In genomic region chr11:113056824-113057223, GRCm38 (mm10) we compare ENCODE assay signal across 9 mouse cellular contexts.
A peak's percentile ranks its signal among the peaks of the same experiment; 100 is the strongest.
DNase-seq lines count a peak whose midpoint lies in the region; ATAC-seq and TF ChIP-seq lines count a peak whose summit lies in the region.
"Had no signal": no experiment of that assay in that cellular context is flagged by ENCODE, and none has a peak within 500 bp of the region (broad histone marks: within the 10 kb centered on the region; RNA-seq: fewer than 3 reads in every experiment).

No protein-coding gene starts in this region.

- ATAC-seq in lung, embryonic 14.5 days (ENCODE audit: insufficient read depth) = peak; percentile 29; the same call in 1 of the 2 replicates
- ATAC-seq in heart, embryonic 16.5 days (replicated peaks; ENCODE audit: extremely low read depth, insufficient read depth, low FRiP score) = no peak
- no peak for ATAC-seq in limb, embryonic 12.5 days (ENCODE audit: insufficient number of reproducible peaks, insufficient read depth, low FRiP score, low TSS enrichment, low read depth)
- no peak for ATAC-seq in liver, embryonic 11.5 days (replicated peaks; ENCODE audit: low FRiP score)
- ATAC-seq in megakaryocyte-erythroid progenitor cell, adult 5-6 weeks (replicated peaks; ENCODE audit: low FRiP score, low TSS enrichment, poor library complexity, severe bottlenecking) = no peak

- no peak overlapping the region for H3K27ac ChIP-seq in lung, embryonic 14.5 days (ENCODE audit: low read depth)
- H3K27ac ChIP-seq in heart, embryonic 16.5 days (ENCODE audit: low read length) = no peak overlapping the region
- H3K27ac ChIP-seq in limb, embryonic 12.5 days = peak overlapping the region; percentile 35; the same call in 1 of the 2 replicates
- H3K27ac ChIP-seq in liver, embryonic 11.5 days (ENCODE audit: low read depth, low read length) = no peak overlapping the region

- H3K27me3 ChIP-seq in lung, embryonic 14.5 days (ENCODE audit: insufficient read depth, low read length) = no peaks in the 10 kb centered on the region
- H3K27me3 ChIP-seq in heart, embryonic 16.5 days (ENCODE audit: control insufficient read depth, insufficient read depth, low read length) = no peaks in the 10 kb centered on the region
- H3K27me3 ChIP-seq in limb, embryonic 12.5 days = no peaks in the 10 kb centered on the region
- H3K27me3 ChIP-seq in liver, embryonic 11.5 days (replicated peaks; ENCODE audit: control insufficient read depth, insufficient read depth, low read length) = no peaks in the 10 kb centered on the region
- H3K27me3 ChIP-seq: megakaryocyte, embryonic 14.5 days had no signal

- WGBS in lung, embryonic 14.5 days = 14% methylated on average over 5 of the region's 5 CpGs
- 34% methylated on average over 5 of the region's 5 CpGs for WGBS in lung, adult 2 months
- whole genome bisulfite sequencing in heart, embryonic 16.5 days = 24% methylated on average over 5 of the region's 5 CpGs
- WGBS in limb, embryonic 12.5 days = 13% methylated on average over 5 of the region's 5 CpGs
- WGBS in liver, embryonic 11.5 days = 31% methylated on average over 5 of the region's 5 CpGs

- DNase-seq in lung, embryonic 14.5 days = peak; percentile 29
- DNase-seq in lung, adult 2 months = no peak
- peak; percentile 28 to 46 for DNase-seq in cerebellum, postnatal 36 days
- DNase-seq in liver, embryonic 11.5 days (ENCODE audit: low spot score) = no peak
- DNase-seq in urinary bladder, adult 2 months (ENCODE audit: low spot score) = no peak

- no peak overlapping the region for H3K4me2 ChIP-seq in lung, embryonic 14.5 days
- no peak overlapping the region for H3K4me2 ChIP-seq in heart, embryonic 16.5 days (ENCODE audit: low read depth, low read length)
- no peak overlapping the region for H3K4me2 ChIP-seq in limb, embryonic 12.5 days
- H3K4me2 ChIP-seq in liver, embryonic 11.5 days = no peak overlapping the region

- no peak overlapping the region for H3K9ac ChIP-seq in lung, embryonic 14.5 days
- peak overlapping the region; percentile 15; the same call in 1 of the 2 replicates for H3K9ac ChIP-seq in heart, embryonic 16.5 days (ENCODE audit: low read length)
- no peak overlapping the region for H3K9ac ChIP-seq in limb, embryonic 12.5 days (replicated peaks)
- H3K9ac ChIP-seq in liver, embryonic 11.5 days (ENCODE audit: low read depth, low read length) = no peak overlapping the region

- TF ChIP-seq POLR2A in lung, adult 2 months (IDR thresholded peaks at IDR 0.05; ENCODE audit: borderline replicate concordance, extremely low read depth, low read depth, low read length) = no peak

- H3K36me3 ChIP-seq in lung, embryonic 14.5 days (ENCODE audit: insufficient read depth) = no peaks in the 10 kb centered on the region
- H3K36me3 ChIP-seq in heart, embryonic 16.5 days (ENCODE audit: control insufficient read depth, insufficient read depth) = no peaks in the 10 kb centered on the region
- peaks cover 20% of the 10 kb centered on the region; the same call in 1 of the 2 replicates for H3K36me3 ChIP-seq in limb, embryonic 12.5 days
- no peaks in the 10 kb centered on the region for H3K36me3 ChIP-seq in liver, embryonic 11.5 days (ENCODE audit: control insufficient read depth, insufficient read depth, low read length)

- H3K4me3 ChIP-seq in lung, embryonic 14.5 days (ENCODE audit: low read depth, low read length) = no peak overlapping the region
- H3K4me3 ChIP-seq in lung, adult 2 months (replicated peaks; ENCODE audit: extremely low read depth, low read depth, low read length) = no peak overlapping the region
- H3K4me3 ChIP-seq in heart, embryonic 16.5 days (ENCODE audit: low read length) = no peak overlapping the region
- no peak overlapping the region for H3K4me3 ChIP-seq in limb, embryonic 12.5 days (replicated peaks)
- no peak overlapping the region for H3K4me3 ChIP-seq in liver, embryonic 11.5 days (ENCODE audit: low read depth, low read length)
- H3K4me3 ChIP-seq: megakaryocyte, embryonic 14.5 days had no signal

- H3K9me3 ChIP-seq in lung, embryonic 14.5 days (ENCODE audit: low read depth, low read length) = no peaks in the 10 kb centered on the region
- no peaks in the 10 kb centered on the region for H3K9me3 ChIP-seq in heart, embryonic 16.5 days (replicated peaks; ENCODE audit: control insufficient read depth, low read length)
- H3K9me3 ChIP-seq in limb, embryonic 12.5 days = no peaks in the 10 kb centered on the region
- no peaks in the 10 kb centered on the region for H3K9me3 ChIP-seq in liver, embryonic 11.5 days (ENCODE audit: control insufficient read depth, low read length)

- TF ChIP-seq CTCF in lung, embryonic 14.5 days (IDR thresholded peaks at IDR 0.05; ENCODE audit: low read depth) = no peak
- no peak for TF ChIP-seq CTCF in lung, adult 2 months (IDR thresholded peaks at IDR 0.05; ENCODE audit: insufficient read depth, low read length)

- H3K4me1 ChIP-seq in lung, embryonic 14.5 days (ENCODE audit: insufficient read depth) = peaks cover 24% of the 10 kb centered on the region
- peaks cover 5% of the 10 kb centered on the region for H3K4me1 ChIP-seq in lung, adult 2 months (ENCODE audit: control insufficient read depth, insufficient read depth, low read length)
- peaks cover 13% of the 10 kb centered on the region for H3K4me1 ChIP-seq in heart, embryonic 16.5 days (ENCODE audit: control insufficient read depth, insufficient read depth, low read length)
- H3K4me1 ChIP-seq in limb, embryonic 12.5 days (replicated peaks) = peaks cover 38% of the 10 kb centered on the region
- peaks cover 12% of the 10 kb centered on the region for H3K4me1 ChIP-seq in liver, embryonic 11.5 days (replicated peaks; ENCODE audit: control insufficient read depth, insufficient read depth, low read length)
- H3K4me1 ChIP-seq: megakaryocyte, embryonic 14.5 days had no signal

Comparison
In these comparisons a context has a peak if more than half of its experiments do, and no peak if none do; other contexts are left out.
1. DNase-seq: peak in lung, embryonic 14.5 days (single experiment) and cerebellum, postnatal 36 days (2 of 2); none in lung, adult 2 months (single experiment), liver, embryonic 11.5 days (single experiment) and urinary bladder, adult 2 months (single experiment).